ENCODE assay signal across 8 mouse cellular contexts in genomic region chr4:139643972-139644371, GRCm38 (mm10). TPM values are rescaled to one million over a fixed set of nuclear protein-coding genes. Genes with fewer than 3 reads are reported as not detected.
DNase-seq lines count a peak whose midpoint lies in the region; ATAC-seq and TF ChIP-seq lines count a peak whose summit lies in the region.
"Had no signal": no experiment of that assay in that cellular context is flagged by ENCODE, and none has a peak within 500 bp of the region (broad histone marks: within the 10 kb centered on the region; RNA-seq: fewer than 3 reads in every experiment).

No protein-coding gene starts in this region.

- H3K4me1 ChIP-seq in forebrain, embryonic 13.5 days, result peaks cover 24% of the 10 kb centered on the region
- peaks cover 17% of the 10 kb centered on the region for H3K4me1 ChIP-seq in hindbrain, embryonic 11.5 days (replicated peaks; ENCODE audit: control insufficient read depth, insufficient read depth, low read length)
- peaks cover 40% of the 10 kb centered on the region for H3K4me1 ChIP-seq in midbrain, embryonic 13.5 days (replicated peaks)
- peaks cover 9% of the 10 kb centered on the region; the same call in 1 of the 2 replicates for H3K4me1 ChIP-seq in spleen, adult 2 months (ENCODE audit: control insufficient read depth, insufficient read depth, insufficient read length)

- no peak overlapping the region for H3K4me3 ChIP-seq in forebrain, embryonic 13.5 days
- no peak overlapping the region for H3K4me3 ChIP-seq in hindbrain, embryonic 11.5 days (ENCODE audit: low read depth, low read length)
- H3K4me3 ChIP-seq in left cerebral cortex, adult 2 months, result no peak overlapping the region
- no peak overlapping the region for H3K4me3 ChIP-seq in midbrain, embryonic 13.5 days (replicated peaks)
- no peak overlapping the region for H3K4me3 ChIP-seq in spleen, adult 2 months (ENCODE audit: extremely low read depth, insufficient read depth, insufficient read length)
- H3K4me3 ChIP-seq: liver, embryonic 15.5 days had no signal

- peaks cover 25% of the 10 kb centered on the region for H3K36me3 ChIP-seq in forebrain, embryonic 13.5 days (ENCODE audit: poor library complexity, severe bottlenecking)
- no peaks in the 10 kb centered on the region for H3K36me3 ChIP-seq in hindbrain, embryonic 11.5 days (ENCODE audit: control insufficient read depth, insufficient read depth, low read length)
- H3K36me3 ChIP-seq in midbrain, embryonic 13.5 days, result peaks cover 21% of the 10 kb centered on the region
- peaks cover 10% of the 10 kb centered on the region for H3K36me3 ChIP-seq in spleen, adult 2 months (ENCODE audit: control insufficient read depth, insufficient read depth, low read length)

- no peak for TF ChIP-seq POLR2A in spleen, adult 2 months (IDR thresholded peaks at IDR 0.05; ENCODE audit: low read depth, low read length)

- ATAC-seq in forebrain, embryonic 13.5 days, result peak; percentile 54
- ATAC-seq in hindbrain, embryonic 11.5 days (ENCODE audit: low FRiP score), result no peak
- peak; percentile 38 for ATAC-seq in midbrain, embryonic 13.5 days

- intact Hi-C loops in left cerebral cortex, adult 2 months (cut with DNase I), result loop anchor here (1.0 to 2.0 kb wide), 2 partner anchors 27 to 214 kb away; no protein-coding TSS in a partner anchor

- peak; percentile 83 for DNase-seq in NIH3T3 (ENCODE audit: low read depth)
- DNase-seq in c-Kit-positive CD71-positive TER-119-positive erythroid progenitor cells, embryonic 14.5 days (ENCODE audit: low spot score), result peak; percentile 58
- peak; percentile 91 for DNase-seq in hindbrain, embryonic 11.5 days (ENCODE audit: low spot score)
- DNase-seq in left cerebral cortex, adult 2 months (ENCODE audit: extremely low spot score in 1 of 2, low spot score in 2 of 2), result peak; percentile 70 to 89
- DNase-seq in spleen, adult 2 months (ENCODE audit: low read depth in 1 of 2, low spot score in 2 of 2), result peak in 1 of 2 experiments; percentile 64

- H3K9ac ChIP-seq in forebrain, embryonic 13.5 days, result no peak overlapping the region
- no peak overlapping the region for H3K9ac ChIP-seq in hindbrain, embryonic 11.5 days (ENCODE audit: low read depth, low read length)
- 0 out of 2 replicates have a peak overlapping the region, but pooled peaks have one; percentile 32 for H3K9ac ChIP-seq in midbrain, embryonic 13.5 days (replicated peaks)
- H3K9ac ChIP-seq: liver, embryonic 15.5 days had no signal

- H3K27ac ChIP-seq in forebrain, embryonic 13.5 days, result no peak overlapping the region
- H3K27ac ChIP-seq in hindbrain, embryonic 11.5 days (ENCODE audit: low read depth, low read length), result no peak overlapping the region
- H3K27ac ChIP-seq in left cerebral cortex, adult 2 months, result no peak overlapping the region
- no peak overlapping the region for H3K27ac ChIP-seq in midbrain, embryonic 13.5 days
- H3K27ac ChIP-seq in spleen, adult 2 months (ENCODE audit: insufficient read depth, low read length), result no peak overlapping the region
- H3K27ac ChIP-seq: liver, embryonic 15.5 days had no signal

- H3K9me3 ChIP-seq in forebrain, embryonic 13.5 days (replicated peaks), result no peaks in the 10 kb centered on the region
- no peaks in the 10 kb centered on the region for H3K9me3 ChIP-seq in hindbrain, embryonic 11.5 days (ENCODE audit: control insufficient read depth, low read length)
- no peaks in the 10 kb centered on the region for H3K9me3 ChIP-seq in midbrain, embryonic 13.5 days
- H3K9me3 ChIP-seq: liver, embryonic 15.5 days had no signal

- 16% methylated on average over 9 of the region's 9 CpGs for WGBS in forebrain, embryonic 13.5 days
- WGBS in hindbrain, embryonic 11.5 days, result 15% methylated on average over 9 of the region's 9 CpGs
- WGBS in midbrain, embryonic 13.5 days, result 14% methylated on average over 9 of the region's 9 CpGs
- WGBS in spleen, adult 2 months, result 14% methylated on average over 9 of the region's 9 CpGs

- TF ChIP-seq CTCF in left cerebral cortex, adult 2 months (IDR thresholded peaks at IDR 0.05), result peak; percentile 96
- peak; percentile 86; the same call in 1 of the 2 replicates for TF ChIP-seq CTCF in spleen, adult 2 months (IDR thresholded peaks at IDR 0.05; ENCODE audit: extremely low read depth, insufficient read depth, insufficient read length, insufficient replicate concordance)

- H3K27me3 ChIP-seq in forebrain, embryonic 13.5 days, result peaks cover 30% of the 10 kb centered on the region
- peaks cover 8% of the 10 kb centered on the region for H3K27me3 ChIP-seq in hindbrain, embryonic 11.5 days (ENCODE audit: control insufficient read depth, insufficient read depth, low read length)
- H3K27me3 ChIP-seq in midbrain, embryonic 13.5 days, result peaks cover 26% of the 10 kb centered on the region
- H3K27me3 ChIP-seq in spleen, adult 2 months (ENCODE audit: control insufficient read depth, insufficient read depth, low read length), result no peaks in the 10 kb centered on the region

- no peak overlapping the region for H3K4me2 ChIP-seq in forebrain, embryonic 13.5 days
- H3K4me2 ChIP-seq in hindbrain, embryonic 11.5 days (replicated peaks; ENCODE audit: low read depth, low read length), result no peak overlapping the region
- no peak overlapping the region for H3K4me2 ChIP-seq in midbrain, embryonic 13.5 days (replicated peaks)
- H3K4me2 ChIP-seq: liver, embryonic 15.5 days had no signal

RNA-seq across cellular contexts. Expression of gene Tas1r2, which starts 9.4 kb away (rescaled TPM):
- not detected in 2 replicates for polyA plus RNA-seq in forebrain, embryonic 13.5 days (2015; fragmentation: Nextera tagmentation; extraction: Ambion mirVana)
- not detected in 2 replicates for polyA plus RNA-seq in hindbrain, embryonic 11.5 days (2014; fragmentation: Nextera tagmentation; extraction: Ambion mirVana)
- total RNA-seq in left cerebral cortex, adult 2 months (2021), result not detected
- polyA plus RNA-seq in midbrain, embryonic 13.5 days (2015; fragmentation: Nextera tagmentation; extraction: Ambion mirVana), result not detected in 2 replicates
- polyA plus RNA-seq in spleen, adult 2 months (2012; rRNA removed), result not detected in 2 replicates
- polyA plus RNA-seq: liver, embryonic 15.5 days had no signal

RNA-seq across cellular contexts. Expression of gene Aldh4a1, which starts 21.3 kb away (rescaled TPM):
- polyA plus RNA-seq in forebrain, embryonic 13.5 days (2015; fragmentation: Nextera tagmentation; extraction: Ambion mirVana), result 20.9 and 21.1 TPM in 2 replicates
- polyA plus RNA-seq in hindbrain, embryonic 11.5 days (2014; fragmentation: Nextera tagmentation; extraction: Ambion mirVana), result 7.8 and 8.8 TPM in 2 replicates
- 10 to 100 TPM; 16.9 to 17.0 TPM for total RNA-seq in left cerebral cortex, adult 2 months (2021)
- 18.0 and 20.0 TPM in 2 replicates for polyA plus RNA-seq in midbrain, embryonic 13.5 days (2015; fragmentation: Nextera tagmentation; extraction: Ambion mirVana)
- 18.9 and 21.5 TPM in 2 replicates for polyA plus RNA-seq in spleen, adult 2 months (2012; rRNA removed)

RNA-seq across cellular contexts. Expression of gene Gm21969, which starts 41.0 kb away (rescaled TPM):
- not detected in 2 replicates for polyA plus RNA-seq in forebrain, embryonic 13.5 days (2015; fragmentation: Nextera tagmentation; extraction: Ambion mirVana)
- polyA plus RNA-seq in hindbrain, embryonic 11.5 days (2014; fragmentation: Nextera tagmentation; extraction: Ambion mirVana), result not detected in 2 replicates
- not detected for total RNA-seq in left cerebral cortex, adult 2 months (2021)
- polyA plus RNA-seq in midbrain, embryonic 13.5 days (2015; fragmentation: Nextera tagmentation; extraction: Ambion mirVana), result not detected in 2 replicates
- 0.01 TPM in 1 of 2 replicates, not detected in the other for polyA plus RNA-seq in spleen, adult 2 months (2012; rRNA removed)
- polyA plus RNA-seq: liver, embryonic 15.5 days had no signal
